Mouse (Mus musculus) frontal cortex, postnatal 36 days (tissue): ENCODE data around the gene Igfbpl1.

Experiments
- DNase-seq, 2 experiments: peaks; one replicate each; pipeline ENCODE4 v3.0.0; 2022; ENCODE audit warnings: low spot score in 2 of 2

Gene Igfbpl1

DNA sequence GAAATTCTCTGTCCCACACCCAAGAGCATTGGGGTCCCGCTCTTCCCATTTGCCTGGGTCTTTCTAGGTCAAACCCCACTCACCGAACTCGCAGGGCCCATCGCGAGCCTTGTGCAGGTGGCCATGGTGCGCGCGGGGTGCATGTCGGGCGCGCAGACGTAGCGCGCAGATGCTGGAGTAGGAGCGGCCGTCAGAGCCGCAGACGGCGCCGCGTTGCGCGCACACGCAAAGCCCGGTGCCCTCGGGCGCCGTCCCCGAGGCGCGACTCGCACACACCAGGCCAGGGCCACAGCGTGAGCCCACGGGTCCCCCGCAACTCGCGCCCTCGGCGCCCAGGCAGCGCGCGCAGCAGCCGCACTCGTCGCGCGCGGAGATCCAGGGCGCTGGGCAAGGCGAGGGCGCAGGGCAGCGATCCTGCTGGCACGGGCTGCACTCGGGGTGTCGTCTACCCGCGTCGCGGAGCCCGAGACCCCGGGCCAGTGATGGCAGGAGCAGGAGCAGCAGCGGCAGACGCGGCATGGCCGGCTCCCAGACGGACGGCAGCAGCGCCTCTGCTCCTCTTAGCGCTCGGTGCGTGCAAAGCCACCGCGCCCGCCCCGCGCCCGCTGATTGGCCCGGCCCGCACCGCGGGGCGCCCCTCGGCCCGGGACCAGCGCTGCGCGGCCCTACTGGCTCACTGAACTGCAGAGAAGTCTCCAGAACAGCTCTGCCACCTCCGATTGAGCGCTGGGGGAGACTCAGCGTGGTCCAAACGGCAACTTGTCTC is at the start of gene Igfbpl1:
Gene Igfbpl1, minus strand, starts transcription at position 649 of the 766 bp plus-strand sequence.
- peak in 1 of 2 experiments; percentile 8 for DNase-seq

DNA sequence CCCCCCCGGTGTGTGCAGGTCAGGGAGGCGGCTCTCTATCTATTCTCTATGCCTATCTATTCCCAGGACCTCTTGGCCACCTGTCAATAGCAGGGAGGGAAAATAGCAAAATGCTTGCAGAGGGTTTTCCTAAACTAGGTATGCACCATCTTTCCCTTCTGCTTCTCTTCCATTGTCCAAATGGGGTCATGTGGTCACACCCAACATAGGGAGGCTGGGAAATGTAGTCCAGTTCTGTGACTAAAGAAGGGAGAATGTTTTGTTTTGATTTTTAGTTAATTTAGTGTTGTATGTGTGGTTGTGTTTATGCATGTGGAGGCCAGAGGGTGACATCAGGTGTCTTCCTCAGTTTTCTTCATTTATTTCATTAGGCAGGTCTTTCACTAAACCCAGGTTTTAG is 45.4 kb upstream of the Igfbpl1 start:
- no peak for DNase-seq

DNA sequence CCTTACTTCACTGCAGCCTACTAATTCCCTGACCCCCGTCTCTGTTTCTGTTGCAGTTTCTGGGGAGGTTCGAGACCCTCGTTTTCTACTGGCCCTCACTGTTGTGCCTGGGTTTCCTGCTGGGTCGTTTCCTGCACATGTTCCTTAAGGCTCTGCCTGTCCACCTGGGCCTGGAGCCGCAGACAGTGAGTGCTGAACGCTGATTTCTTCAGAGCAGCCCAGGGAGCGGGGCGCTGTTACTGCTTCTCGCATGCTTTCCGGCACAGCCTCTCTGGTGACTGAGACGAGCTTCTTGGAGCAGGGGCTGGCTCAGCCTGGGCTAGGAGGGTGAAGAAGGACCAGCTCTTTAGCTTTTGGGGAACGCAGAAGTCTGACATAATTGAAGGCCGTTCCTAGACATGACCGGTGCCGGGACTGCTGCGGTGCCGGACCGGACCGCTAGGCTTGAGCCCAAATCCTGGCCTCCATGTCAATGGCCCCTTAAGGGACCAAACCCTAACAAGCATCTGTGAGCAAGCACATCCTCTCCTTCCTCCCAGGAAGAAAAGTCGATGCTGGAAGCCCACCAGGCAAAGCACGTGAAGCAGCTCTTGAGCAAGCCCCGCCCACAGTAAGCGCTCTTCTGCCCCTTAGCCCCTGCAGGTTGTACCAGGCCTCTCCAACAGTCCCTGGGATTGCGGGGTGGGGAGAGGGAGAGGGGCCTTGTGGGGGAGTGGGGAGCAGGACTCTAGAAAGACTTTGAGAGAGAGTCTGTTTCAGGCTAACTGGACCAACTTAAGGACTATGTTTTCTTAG is 42.5 kb upstream of the Igfbpl1 start:
- no peak for DNase-seq

DNA sequence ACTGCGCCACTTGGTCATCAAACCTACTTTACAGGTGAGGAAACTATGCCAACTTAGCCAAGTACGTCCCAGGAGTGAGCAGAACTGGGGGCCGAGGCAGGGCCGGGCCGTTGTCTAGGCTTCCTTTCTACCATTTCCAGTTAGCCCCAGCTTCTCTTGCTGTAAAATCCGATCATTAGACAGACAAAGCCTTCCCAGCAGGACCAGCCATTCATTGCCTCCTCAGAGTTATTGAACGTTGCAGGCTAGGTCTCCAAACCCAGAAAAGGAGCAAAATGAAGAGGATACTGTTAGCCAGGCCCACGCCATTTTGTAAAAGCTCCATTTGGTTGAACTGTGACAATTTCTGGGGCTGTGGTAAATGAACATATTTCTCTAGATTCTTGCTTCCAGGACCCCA is 40.7 kb upstream of the Igfbpl1 start:
- no peak for DNase-seq

DNA sequence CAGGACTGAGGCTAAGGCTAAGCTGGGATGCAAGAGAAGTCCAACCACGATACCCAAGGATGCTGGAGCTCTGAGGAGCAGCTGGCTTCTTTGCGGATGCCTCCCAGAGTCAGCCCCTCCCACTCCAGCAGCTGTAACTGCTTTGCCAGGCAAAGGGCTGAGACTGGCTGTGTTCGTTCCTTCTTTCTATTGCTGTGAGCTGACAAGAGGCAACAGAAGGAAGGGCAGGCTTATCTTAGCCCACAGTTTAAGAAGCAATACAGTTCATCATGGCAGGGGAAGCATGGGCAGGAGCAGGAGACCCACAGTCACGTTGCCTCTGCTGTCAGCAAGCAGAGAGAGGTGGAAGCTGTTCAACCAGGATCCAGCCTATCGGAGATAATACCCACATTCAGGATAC is 34.4 kb upstream of the Igfbpl1 start:
- DNase-seq = no peak

DNA sequence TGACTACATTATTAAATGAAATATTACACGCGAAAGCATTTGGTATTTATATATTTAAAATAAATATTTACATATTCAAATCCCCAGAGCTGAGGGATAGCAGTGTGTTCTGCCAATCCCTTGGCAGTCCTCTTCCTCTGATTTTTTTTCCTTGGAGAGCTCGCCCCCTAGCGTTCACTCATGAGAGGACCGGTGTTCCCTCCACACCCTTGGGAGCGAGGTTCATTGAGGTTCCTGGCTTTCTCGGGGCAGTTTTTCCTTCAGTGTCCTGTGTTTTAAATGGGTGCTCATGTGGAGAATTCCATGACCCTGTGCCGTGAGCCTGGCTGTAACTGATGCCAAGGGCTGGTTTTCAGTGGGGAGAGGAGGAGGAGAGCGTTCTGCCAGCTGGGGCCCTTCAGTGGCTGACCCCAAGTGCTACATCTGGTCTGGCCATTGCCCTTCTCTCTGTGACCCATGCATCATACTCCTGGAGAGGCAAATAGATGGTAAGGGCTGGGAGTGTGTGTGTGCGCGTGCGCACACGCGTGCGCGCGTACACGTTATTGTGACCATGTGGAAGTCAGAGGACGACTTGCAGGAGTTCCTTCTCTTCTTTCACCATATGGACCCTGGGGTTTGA is 29.2 kb upstream of the Igfbpl1 start:
- DNase-seq = peak; percentile 73

DNA sequence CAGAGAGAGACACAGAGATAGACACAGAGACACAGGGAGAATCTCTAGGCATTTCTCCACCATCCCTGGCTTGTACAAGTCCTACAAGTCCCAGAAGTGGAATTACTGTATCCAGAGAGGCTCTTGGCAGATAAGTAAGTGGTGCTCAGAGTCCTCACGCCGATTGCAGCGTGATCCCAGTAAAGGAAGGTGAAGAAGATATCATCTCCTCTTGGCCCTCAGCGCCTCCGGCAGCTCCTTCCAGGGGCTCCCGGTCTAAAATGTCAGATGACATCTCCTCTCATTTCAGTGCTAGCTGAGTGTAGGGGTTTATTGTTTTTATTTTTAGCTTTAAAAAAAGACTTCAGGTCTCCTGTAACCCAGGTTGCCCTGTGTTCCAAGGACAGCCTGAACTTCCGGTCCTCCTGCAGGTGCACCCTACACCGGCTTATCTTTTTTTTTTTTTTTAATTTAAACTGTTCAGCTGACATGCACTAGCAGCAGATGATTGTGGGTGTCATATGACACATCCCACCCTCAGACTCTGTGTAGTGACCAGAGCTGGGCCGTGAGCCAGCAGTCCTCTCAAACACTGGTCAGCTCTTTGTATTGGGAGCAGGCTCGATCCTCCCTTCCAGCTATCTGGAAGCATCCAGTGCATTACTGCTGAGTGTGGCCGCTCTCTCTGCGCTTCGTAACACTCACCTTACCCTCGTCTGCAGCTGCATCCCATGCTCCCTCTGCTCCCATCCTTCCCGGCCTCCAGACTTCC is 26.9 kb upstream of the Igfbpl1 start:
- no peak for DNase-seq

DNA sequence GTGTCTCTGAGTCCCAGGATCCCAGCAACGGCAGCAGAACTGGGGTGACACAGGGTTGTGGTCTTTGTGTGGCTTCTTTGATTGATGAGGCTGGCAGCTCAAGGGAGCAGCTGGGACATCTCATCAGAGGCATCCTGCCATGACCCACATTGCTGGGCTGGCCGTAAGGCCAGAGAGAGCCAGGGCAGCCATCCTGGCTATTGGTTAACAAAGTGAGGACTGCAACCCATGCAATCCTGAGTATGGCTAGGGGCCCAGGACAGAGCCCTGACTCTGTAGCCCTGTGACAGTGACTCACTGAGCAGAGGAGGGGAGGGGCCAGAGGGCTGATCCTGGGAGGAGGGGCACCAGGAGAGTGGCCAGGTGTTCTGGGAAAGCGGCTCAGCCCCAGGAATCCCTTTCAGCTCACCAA is 24.9 kb upstream of the Igfbpl1 start:
- no peak for DNase-seq

DNA sequence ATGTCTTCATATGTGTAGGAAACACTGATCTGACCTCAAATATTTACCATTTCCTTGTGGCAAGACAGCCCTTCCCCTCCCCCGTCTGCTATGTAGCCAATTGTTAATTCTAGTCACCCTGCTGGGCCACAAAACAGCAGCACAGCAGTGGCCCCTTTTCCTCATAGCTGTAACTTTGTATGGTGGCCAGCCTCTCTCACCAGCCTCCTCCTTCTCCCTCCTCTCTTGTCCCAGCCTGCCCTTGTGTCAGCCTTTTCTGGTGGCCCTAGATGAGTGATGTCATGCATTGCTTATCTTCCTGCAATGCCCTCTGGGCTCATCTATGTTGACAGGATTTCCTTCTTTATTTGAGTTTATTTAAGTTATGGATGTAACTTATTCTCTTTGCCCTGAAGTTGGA is 22.7 kb upstream of the Igfbpl1 start:
- DNase-seq = no peak

DNA sequence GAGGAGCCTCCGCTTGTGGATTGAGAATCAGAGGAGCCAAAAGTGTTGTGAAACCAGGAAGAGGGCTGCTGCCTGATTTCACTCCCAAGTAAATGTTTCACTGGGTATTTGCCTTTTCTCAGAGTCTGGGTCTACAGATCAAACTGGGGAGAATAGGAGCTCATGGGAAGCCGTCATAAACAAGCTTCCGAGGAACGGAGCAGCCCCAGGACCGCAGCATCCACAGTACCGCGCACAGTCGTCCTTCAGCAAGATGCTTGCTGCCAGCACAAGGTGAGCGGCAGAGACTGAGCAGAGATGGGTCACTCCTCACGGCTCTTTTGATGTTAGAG is 22.1 kb upstream of the Igfbpl1 start:
- DNase-seq = no peak

DNA sequence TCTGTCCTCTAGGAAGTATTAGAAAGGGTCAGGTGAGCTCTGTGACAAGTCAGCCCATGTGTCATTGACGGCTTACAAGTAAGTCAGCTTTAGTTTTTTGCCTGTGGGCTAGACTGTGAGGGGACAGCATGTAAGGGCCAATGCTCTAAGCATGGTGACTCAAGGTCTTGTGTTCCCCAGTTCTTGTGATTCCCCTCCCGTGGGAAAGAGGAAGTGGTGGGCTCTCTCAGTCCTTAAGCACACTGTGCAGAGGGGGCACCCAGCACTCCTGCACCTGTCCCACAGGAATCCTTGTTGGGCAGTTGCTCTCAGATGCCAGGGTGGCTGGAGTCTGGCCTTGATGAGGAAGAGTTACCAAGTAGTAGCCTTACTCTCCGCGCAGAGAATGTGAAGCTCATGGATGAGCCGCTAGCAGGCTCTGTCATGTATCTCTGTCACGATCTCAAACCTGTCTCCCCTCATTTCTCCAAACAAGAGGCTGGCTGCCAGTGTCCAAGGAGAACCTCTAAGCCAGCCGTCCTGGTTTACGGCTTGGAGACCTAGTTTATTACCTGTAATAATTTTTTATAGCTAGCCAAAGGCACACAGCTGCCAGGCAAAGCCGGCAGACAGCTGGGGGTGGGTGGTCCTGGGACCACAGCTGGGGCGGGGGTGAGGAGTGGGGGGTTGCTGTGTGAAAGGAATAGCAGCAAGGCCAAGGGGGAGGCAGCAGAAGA is 21.5 kb upstream of the Igfbpl1 start, which contains the start of gene Stra6l:
Gene Stra6l, plus strand, starts transcription at position 556 of the 716 bp plus-strand sequence.
- no peak for DNase-seq

DNA sequence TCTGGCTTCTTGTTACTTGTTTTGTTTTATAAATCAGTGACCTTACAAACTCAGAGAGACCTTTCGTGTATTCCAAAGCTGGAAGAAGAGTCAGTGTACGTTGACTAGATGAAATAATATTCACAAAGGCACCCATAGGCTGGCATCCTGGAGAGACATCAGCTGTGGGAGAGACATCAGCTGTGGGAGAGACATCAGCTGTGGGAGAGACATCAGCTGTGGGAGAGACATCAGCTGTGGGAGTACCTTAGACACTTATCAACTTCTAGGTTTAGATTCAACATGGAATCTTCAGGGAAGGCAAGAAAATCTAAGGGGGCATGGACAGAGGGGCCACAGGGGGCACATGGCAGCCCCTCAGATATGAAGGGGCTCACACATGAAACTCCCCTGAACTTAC is 19.5 kb upstream of the Igfbpl1 start:
- no peak for DNase-seq

DNA sequence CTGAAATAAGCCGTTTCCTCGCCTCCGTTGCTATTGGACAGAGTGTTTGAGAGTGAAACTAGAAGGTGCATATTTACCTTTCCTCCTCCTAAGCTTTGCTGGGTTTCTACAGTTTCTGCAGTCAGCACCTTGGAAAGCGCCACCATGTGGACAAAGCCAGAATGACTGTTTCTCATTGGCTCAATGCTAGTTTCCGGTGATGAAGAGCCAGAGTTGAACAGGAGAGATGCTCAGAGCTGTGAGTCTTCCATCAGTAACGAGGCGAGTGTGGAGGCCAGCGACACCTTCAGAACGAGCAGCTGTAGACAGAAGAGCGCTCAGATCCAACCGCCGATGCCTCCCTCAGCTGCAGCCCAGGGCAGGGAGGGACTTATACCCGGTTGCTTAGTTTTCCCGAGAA is 17.6 kb upstream of the Igfbpl1 start:
- DNase-seq = peak; percentile 51 to 63

DNA sequence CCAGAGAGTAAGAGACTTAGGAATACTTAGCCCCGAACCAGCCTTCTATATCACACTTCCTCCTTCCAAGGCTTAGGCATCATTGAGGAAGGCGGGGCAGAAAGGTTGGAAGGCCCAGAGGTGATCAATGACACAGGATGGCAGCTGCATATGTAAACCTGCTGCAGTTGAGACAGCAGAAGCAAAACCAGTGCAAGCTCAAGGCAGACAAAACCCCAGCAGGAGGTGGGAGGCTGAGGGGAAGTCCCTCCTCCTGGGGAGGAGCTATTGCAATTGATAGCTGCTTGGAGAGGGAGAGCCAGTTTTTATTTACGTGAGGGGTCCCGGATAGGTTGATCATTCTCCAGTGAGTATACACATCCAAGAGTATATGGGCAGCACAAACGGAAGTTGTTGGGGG is 6.7 kb upstream of the Igfbpl1 start:
- no peak for DNase-seq

DNA sequence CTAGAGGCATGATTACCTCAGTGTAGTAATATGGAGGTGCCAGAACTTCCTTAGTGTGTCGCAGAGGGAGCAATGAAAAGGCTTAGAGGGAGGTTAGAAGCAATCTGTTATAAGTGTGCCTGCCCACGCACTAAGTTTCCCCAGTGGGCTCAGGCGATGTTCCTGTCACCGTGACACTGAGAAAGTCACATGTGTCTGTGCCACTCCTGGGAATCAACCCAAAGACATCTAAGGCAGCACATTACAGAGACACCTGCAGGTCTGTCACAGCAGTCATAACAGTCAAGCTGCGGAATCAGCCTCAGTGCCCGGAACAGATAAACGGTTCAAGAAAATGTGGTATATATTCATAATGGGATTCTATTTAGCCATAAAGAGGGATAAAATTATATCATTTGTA is 5.3 kb upstream of the Igfbpl1 start:
- DNase-seq = peak; percentile 30 to 65

DNA sequence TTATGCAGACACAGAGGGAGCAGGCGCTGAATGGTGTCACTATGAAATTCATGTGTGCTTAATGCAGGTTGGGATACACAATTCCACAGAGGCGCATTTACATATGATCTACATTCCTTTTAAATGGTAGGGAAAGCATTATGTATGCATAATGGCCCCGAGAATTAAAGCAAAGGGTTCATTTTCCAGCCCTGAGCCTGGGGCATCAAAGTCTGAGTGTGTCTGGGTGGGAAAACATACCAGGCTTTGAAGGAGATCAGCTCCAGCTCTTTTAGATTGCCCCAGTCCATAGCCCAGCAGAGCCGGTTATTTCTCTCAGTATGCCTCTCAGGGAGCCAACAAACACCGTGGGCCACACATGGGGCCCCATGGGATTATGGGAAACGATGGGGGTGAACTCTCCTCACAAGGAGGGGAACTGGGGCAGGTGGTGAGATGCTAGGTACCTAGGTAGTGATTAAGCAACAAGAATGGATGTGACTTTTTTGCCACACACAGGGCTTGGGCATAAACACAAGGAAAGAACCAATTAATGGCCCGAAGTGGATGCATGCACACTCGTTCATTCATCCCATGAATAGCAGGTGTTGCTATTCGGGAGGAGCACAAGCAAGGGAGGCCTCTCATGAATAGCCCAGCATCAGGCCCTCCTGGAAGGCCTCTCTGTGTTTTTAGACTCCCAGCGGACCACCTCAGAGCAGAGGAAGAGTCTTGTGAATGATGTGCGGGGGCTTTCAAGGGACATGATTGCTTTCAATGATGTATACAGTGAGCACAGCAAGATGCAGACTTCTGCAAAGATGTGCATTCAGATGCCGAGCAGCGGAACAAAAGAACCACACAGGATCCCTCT is 3.4 kb upstream of the Igfbpl1 start:
- DNase-seq = no peak

DNA sequence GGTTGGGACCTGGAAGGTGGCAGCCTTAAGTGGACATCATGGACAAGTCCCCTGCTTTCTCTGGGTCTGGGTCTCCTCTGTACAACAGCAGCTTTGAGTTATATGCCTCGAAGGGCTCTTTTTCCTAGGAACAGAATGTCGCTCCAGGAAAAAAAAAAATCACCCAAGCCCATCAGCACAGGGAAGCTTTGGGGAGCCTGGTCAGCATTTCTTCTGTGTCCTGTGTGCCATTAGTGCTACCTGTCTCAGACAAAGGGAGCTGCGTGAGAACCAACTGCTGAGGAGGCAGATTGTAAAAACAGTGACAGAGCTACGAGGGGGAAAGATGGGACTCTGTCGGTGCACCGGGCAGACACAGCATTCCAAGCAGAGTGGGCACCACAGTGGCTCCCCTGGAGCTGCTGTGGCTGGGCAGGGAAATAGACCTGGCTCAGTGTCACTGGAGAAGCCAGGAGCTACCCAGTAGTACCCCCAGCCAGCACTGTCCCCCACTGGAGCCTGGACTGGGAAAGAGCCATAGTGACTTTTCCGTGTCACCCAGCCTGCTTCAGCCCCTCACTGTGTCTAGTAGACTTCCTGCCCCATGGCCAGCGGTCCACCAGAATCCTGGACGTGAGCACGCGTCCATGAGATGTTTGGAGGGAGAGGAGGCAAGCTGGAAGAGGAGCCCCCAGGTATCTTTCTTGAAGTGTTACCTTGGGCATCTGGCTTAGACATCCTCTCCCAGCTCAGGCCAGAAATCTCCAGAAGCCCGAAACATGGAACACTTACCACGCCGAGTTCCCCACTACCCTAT is 1.8 kb downstream of the Igfbpl1 start:
- DNase-seq = no peak

DNA sequence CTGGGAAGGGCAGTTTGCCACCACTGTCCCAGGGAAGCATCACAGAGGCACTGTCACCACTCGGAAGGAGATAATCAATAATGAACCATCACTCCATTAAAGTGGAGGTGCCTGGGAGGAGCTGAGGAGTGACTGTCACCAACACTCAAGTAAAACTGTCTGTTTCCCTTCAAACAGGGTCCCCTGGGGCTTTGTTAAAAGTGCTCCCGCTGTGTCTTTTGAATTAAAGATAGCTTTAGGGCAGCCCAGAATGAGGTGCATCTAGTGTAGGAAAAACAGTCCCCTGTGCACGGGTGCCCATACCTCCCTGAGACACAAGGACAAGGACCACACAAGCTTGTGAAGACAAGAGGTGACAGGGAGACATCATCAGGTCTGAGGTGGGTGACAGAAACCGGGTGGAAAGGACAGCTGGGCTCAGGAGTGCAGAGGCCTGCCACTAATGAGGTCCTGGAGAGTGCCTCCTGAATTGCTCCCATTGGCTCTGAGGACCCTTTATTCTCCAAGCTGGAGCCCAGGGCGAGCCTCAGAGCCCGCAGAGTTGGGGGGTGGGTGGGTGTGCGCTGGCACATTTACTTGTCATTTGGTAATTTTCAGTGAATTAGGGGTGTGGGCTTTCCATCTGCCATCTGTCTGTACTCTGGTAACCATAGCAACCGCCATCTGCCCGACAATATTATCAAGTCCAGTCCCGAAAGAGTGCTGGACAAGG is 2.5 kb downstream of the Igfbpl1 start:
- DNase-seq = no peak
